Mouse (Mus musculus): ENCODE measurements around the gene Ece1. TPM values are rescaled to one million over a fixed set of nuclear protein-coding genes. Genes with fewer than 3 reads are reported as not detected.
A peak's percentile ranks its signal among the peaks of the same experiment; 100 is the strongest.

Ece1 gene
- polyA plus RNA-seq, 1 experiment: 111 TPM

GRCm38 (mm10) chr4:137850161-137850560 is 11.9 kb upstream of the Ece1 start:
- Histone ChIP-seq H3K4me3 (replicated peaks; ENCODE audit: extremely low read depth, low read depth, low read length) (no peak overlapping the region), H3K4me1 (ENCODE audit: control insufficient read depth, insufficient read depth, low read length) (no peaks in the 10 kb centered on the region)
- no peak for TF ChIP-seq POLR2A (IDR thresholded peaks at IDR 0.05; ENCODE audit: borderline replicate concordance, extremely low read depth, low read depth, low read length)
- TF ChIP-seq CTCF (IDR thresholded peaks at IDR 0.05; ENCODE audit: insufficient read depth, low read length): no peak
- 93% methylated on average over 6 of the region's 6 CpGs for WGBS
- no peak for DNase-seq

DNA sequence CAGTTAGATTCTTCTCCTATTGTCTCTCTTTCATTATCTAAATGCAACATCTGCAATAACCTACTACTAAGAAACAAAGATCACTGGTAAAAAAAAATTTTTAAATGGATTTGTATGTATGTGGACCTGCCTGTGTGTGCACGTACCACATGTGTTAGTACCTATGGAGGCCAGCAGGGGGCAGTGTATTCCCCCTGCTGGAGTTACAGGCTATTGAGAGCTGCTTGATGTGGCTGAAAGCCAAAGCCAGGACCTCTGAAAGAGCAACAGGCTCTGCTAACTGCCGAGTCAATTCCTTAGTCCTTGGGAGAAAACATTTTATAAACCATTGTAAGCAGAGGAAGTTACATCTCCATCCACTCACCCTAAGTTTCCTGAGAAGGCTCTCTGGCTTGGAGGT is 10.6 kb upstream of the Ece1 start:
- no peak for DNase-seq
- Histone ChIP-seq H3K4me3 (replicated peaks; ENCODE audit: extremely low read depth, low read depth, low read length) (no peak overlapping the region), H3K4me1 (ENCODE audit: control insufficient read depth, insufficient read depth, low read length) (peaks cover 10% of the 10 kb centered on the region)
- 32% methylated on average over 2 of the region's 2 CpGs for WGBS
- TF ChIP-seq CTCF (IDR thresholded peaks at IDR 0.05; ENCODE audit: insufficient read depth, low read length) (peak; percentile 83), POLR2A (IDR thresholded peaks at IDR 0.05; ENCODE audit: borderline replicate concordance, extremely low read depth, low read depth, low read length) (no peak)

- WGBS: 55% methylated on average over 6 of the region's 6 CpGs
- H3K4me1 ChIP-seq (ENCODE audit: control insufficient read depth, insufficient read depth, low read length): peaks cover 10% of the 10 kb centered on the region
- no peak for TF ChIP-seq POLR2A (IDR thresholded peaks at IDR 0.05; ENCODE audit: borderline replicate concordance, extremely low read depth, low read depth, low read length)
- no peak for TF ChIP-seq CTCF (IDR thresholded peaks at IDR 0.05; ENCODE audit: insufficient read depth, low read length)
- DNase-seq: no peak
- no peak overlapping the region for H3K4me3 ChIP-seq (replicated peaks; ENCODE audit: extremely low read depth, low read depth, low read length)
These were observed 8.2 kb upstream of the Ece1 start for GRCm38 (mm10) chr4:137853822-137854221.

DNA sequence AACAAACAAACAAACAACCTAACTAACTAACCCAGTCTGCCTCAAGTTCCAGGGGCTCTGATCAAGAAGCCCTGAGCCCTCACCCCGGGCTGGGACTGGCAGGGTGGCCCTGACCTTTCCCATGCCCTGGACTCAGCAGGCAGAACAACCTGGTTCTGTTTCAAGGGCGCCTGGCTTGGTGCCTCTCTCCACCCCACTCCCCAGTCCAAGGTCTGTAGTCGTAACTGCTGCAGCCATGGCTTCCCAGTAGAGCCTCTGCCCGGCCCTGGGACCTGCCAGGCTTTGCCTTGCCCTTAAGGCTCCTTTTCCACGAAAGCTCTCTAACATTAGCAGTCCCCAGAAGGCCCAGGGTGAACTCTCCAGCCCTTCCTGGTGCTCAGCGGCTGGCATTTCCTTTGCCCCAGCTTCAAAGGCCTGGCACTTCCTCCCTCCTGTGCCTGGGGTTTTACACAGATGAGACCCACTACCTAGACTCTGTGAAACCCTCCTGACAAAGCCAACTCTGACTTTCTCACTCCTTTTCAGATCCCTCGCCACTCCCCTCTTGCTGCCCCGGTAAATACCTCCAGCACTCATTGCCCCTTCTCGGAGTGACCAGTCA is 6.2 kb upstream of the Ece1 start:
- no peak overlapping the region for H3K4me3 ChIP-seq (replicated peaks; ENCODE audit: extremely low read depth, low read depth, low read length)
- TF ChIP-seq POLR2A (IDR thresholded peaks at IDR 0.05; ENCODE audit: borderline replicate concordance, extremely low read depth, low read depth, low read length) (no peak), CTCF (IDR thresholded peaks at IDR 0.05; ENCODE audit: insufficient read depth, low read length) (no peak)
- H3K4me1 ChIP-seq (ENCODE audit: control insufficient read depth, insufficient read depth, low read length): peaks cover 10% of the 10 kb centered on the region
- no peak for DNase-seq
- WGBS: 45% methylated on average over 9 of the region's 9 CpGs

DNA sequence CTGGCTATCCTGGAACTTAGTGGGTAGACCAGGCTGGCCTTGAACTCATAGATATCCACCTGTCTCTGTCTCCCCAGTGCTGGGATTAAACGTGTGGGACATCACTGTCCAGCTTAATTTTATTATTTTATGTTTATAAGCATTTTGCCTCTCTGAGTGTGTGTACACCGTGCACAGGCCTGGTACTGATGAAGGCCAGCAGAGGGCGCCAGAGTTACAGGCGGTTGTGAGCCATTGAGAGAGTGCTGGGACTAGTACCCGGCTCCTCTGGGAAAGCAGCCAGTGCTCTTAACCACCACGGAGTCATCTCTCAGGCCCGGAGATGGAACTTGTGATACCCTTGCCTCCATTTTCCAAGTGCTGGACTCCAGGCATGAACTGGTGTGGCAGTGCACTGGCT is 4.9 kb upstream of the Ece1 start:
- H3K4me1 ChIP-seq (ENCODE audit: control insufficient read depth, insufficient read depth, low read length): peaks cover 10% of the 10 kb centered on the region
- no peak for DNase-seq
- WGBS: 46% methylated on average over 7 of the region's 7 CpGs
- TF ChIP-seq POLR2A (IDR thresholded peaks at IDR 0.05; ENCODE audit: borderline replicate concordance, extremely low read depth, low read depth, low read length) (no peak), CTCF (IDR thresholded peaks at IDR 0.05; ENCODE audit: insufficient read depth, low read length) (peak; percentile 69)
- no peak overlapping the region for H3K4me3 ChIP-seq (replicated peaks; ENCODE audit: extremely low read depth, low read depth, low read length)

- no peak overlapping the region for H3K4me3 ChIP-seq (replicated peaks; ENCODE audit: extremely low read depth, low read depth, low read length)
- TF ChIP-seq POLR2A (IDR thresholded peaks at IDR 0.05; ENCODE audit: borderline replicate concordance, extremely low read depth, low read depth, low read length) (no peak), CTCF (IDR thresholded peaks at IDR 0.05; ENCODE audit: insufficient read depth, low read length) (no peak)
- WGBS: 79% methylated on average over 2 of the region's 2 CpGs
- no peak for DNase-seq
- peaks cover 10% of the 10 kb centered on the region for H3K4me1 ChIP-seq (ENCODE audit: control insufficient read depth, insufficient read depth, low read length)
These were observed 3.7 kb upstream of the Ece1 start for GRCm38 (mm10) chr4:137858371-137858770.

- TF ChIP-seq POLR2A (IDR thresholded peaks at IDR 0.05; ENCODE audit: borderline replicate concordance, extremely low read depth, low read depth, low read length) (no peak), CTCF (IDR thresholded peaks at IDR 0.05; ENCODE audit: insufficient read depth, low read length) (no peak)
- Histone ChIP-seq H3K4me1 (ENCODE audit: control insufficient read depth, insufficient read depth, low read length) (peaks cover 11% of the 10 kb centered on the region), H3K4me3 (replicated peaks; ENCODE audit: extremely low read depth, low read depth, low read length) (peak overlapping the region; percentile 75)
- WGBS: 6% methylated on average over 17 of the region's 17 CpGs
- DNase-seq: peak; percentile 46
These were observed 501 bp upstream of the Ece1 start for GRCm38 (mm10) chr4:137861461-137862011.

DNA sequence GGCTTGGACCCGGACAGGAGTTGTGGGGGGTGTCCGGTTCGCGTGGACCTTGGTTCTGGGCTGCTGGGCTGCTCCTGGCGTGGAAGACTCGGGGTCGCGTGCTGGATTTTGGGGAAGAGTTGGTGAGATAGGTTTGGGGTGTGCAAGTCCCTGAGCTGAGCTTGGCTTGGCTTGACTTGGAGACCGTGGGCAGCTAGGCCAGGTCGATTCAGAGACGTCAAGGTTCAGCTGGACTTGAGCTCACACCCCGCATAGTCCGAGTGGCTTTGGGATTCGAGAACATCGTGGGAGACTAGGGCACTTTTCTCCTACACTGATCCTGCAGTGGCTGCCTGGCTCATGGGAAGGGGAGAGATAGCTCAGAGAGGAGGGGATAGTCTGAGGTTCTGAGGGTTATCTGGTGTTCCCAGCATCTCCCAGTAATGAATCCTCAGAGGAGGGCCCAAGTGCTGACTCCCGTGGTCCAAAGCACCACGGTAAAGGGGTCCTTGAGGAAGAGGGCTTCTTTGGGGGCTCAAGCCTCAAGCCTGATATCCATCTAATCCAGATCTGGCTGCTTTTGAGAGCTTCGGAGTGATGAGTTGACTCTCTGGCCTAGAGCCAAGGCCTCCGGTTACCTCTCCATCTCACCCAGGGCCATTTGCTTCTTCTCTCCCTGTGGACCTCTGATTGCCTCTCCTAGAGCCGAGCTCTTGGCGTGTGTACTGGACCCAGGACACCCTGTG is 641 bp downstream of the Ece1 start:
- H3K4me3 ChIP-seq (replicated peaks; ENCODE audit: extremely low read depth, low read depth, low read length): peak overlapping the region; percentile 64
- TF ChIP-seq CTCF (IDR thresholded peaks at IDR 0.05; ENCODE audit: insufficient read depth, low read length) (no peak), POLR2A (IDR thresholded peaks at IDR 0.05; ENCODE audit: borderline replicate concordance, extremely low read depth, low read depth, low read length) (no peak)
- H3K4me1 ChIP-seq (ENCODE audit: control insufficient read depth, insufficient read depth, low read length): peaks cover 22% of the 10 kb centered on the region
- WGBS: 10% methylated on average over 21 of the region's 21 CpGs
- DNase-seq: no peak

DNA sequence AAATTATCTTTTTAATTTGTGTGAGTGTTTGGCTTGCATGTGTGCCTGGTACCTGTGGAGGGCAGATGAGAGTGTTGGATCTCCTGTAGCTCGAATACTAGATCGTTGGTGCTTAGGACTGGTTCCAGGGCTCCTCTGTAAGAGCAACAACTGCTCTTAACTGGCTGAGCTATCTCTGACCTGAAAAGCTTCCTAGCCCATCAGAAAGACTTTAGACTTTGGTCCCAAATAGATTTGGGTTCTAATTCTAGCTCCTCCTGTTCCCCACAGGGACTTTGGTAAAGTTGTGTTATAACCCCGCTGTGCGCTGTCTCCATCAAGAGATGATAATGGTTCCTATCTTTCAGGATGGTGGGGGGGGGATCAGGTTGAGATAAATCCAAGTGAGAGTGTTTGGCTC is 2.0 kb downstream of the Ece1 start:
- Histone ChIP-seq H3K4me3 (replicated peaks; ENCODE audit: extremely low read depth, low read depth, low read length) (no peak overlapping the region), H3K4me1 (ENCODE audit: control insufficient read depth, insufficient read depth, low read length) (peaks cover 25% of the 10 kb centered on the region)
- WGBS: 62% methylated on average over 4 of the region's 4 CpGs
- TF ChIP-seq CTCF (IDR thresholded peaks at IDR 0.05; ENCODE audit: insufficient read depth, low read length) (no peak), POLR2A (IDR thresholded peaks at IDR 0.05; ENCODE audit: borderline replicate concordance, extremely low read depth, low read depth, low read length) (no peak)
- no peak for DNase-seq

DNA sequence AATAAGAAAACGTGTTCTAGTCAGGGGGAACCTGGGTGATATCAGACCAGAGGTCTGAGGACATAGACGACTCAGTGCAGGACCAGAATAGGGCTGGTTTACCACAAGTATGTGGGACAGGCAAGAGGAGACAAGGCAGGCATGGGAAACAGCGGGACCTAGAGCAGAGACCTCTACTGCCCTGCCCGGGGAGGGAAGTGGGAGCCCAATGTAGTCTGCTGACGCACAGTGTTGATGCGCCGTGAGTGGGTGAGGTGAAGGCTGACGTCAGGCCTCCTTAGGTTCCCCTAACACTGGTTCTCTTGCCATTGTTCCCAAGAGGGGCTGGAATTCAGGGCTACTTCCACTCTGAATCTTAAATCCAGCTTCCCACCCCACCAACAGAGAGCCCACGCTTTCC is 2.7 kb downstream of the Ece1 start:
- H3K4me1 ChIP-seq (ENCODE audit: control insufficient read depth, insufficient read depth, low read length): peaks cover 25% of the 10 kb centered on the region
- no peak for DNase-seq
- peak overlapping the region; percentile 61 for H3K4me3 ChIP-seq (replicated peaks; ENCODE audit: extremely low read depth, low read depth, low read length)
- no peak for TF ChIP-seq CTCF (IDR thresholded peaks at IDR 0.05; ENCODE audit: insufficient read depth, low read length)
- peak; percentile 74; the same call in 1 of the 2 replicates for TF ChIP-seq POLR2A (IDR thresholded peaks at IDR 0.05; ENCODE audit: borderline replicate concordance, extremely low read depth, low read depth, low read length)
- 34% methylated on average over 9 of the region's 9 CpGs for WGBS

All from lung, adult 2 months (tissue).